ENCODE assay signal across 29 mouse cellular contexts in genomic region chrX:136267720-136268119, GRCm38 (mm10). TPM values are rescaled to one million over a fixed set of nuclear protein-coding genes. Genes with fewer than 3 reads are reported as not detected.
"Had no signal": no experiment of that assay in that cellular context is flagged by ENCODE, and none has a peak within 500 bp of the region (broad histone marks: within the 10 kb centered on the region; RNA-seq: fewer than 3 reads in every experiment).

No protein-coding gene starts in this region.

- H3K4me2 ChIP-seq: heart, embryonic 12.5 days; hindbrain, embryonic 12.5 days; hindbrain, embryonic 14.5 days; kidney, embryonic 15.5 days; limb, embryonic 13.5 days; limb, embryonic 15.5 days; liver, embryonic 12.5 days had no signal

- H3K4me3 ChIP-seq: gastrocnemius, adult 2 months; heart, embryonic 10.5 days; heart, embryonic 12.5 days; hindbrain, embryonic 10.5 days; hindbrain, embryonic 12.5 days; kidney, embryonic 15.5 days; limb, embryonic 13.5 days; limb, embryonic 15.5 days; liver, embryonic 12.5 days had no signal

- H3K36me3 ChIP-seq: hindbrain, embryonic 12.5 days; limb, embryonic 15.5 days had no signal

- H3K27ac ChIP-seq: gastrocnemius, adult 2 months; heart, embryonic 10.5 days; hindbrain, embryonic 10.5 days; hindbrain, embryonic 12.5 days; hindbrain, embryonic 14.5 days; kidney, embryonic 15.5 days; kidney, postnatal 0 days; limb, embryonic 13.5 days; limb, embryonic 15.5 days; liver, embryonic 12.5 days; liver, embryonic 14.5 days had no signal

- H3K9ac ChIP-seq: heart, embryonic 12.5 days; hindbrain, embryonic 12.5 days; hindbrain, embryonic 14.5 days; kidney, embryonic 15.5 days; limb, embryonic 13.5 days; limb, embryonic 15.5 days; liver, embryonic 12.5 days; liver, embryonic 14.5 days had no signal

- H3K4me1 ChIP-seq: limb, embryonic 15.5 days had no signal

- ATAC-seq: hindbrain, embryonic 16.5 days; intestine, embryonic 16.5 days; liver, embryonic 12.5 days had no signal

- H3K27me3 ChIP-seq: heart, embryonic 12.5 days; hindbrain, embryonic 12.5 days; limb, embryonic 15.5 days had no signal

- H3K9me3 ChIP-seq: heart, embryonic 10.5 days; heart, embryonic 12.5 days; hindbrain, embryonic 10.5 days; hindbrain, embryonic 12.5 days; kidney, embryonic 15.5 days; limb, embryonic 13.5 days; limb, embryonic 15.5 days; liver, embryonic 12.5 days had no signal

- DNase-seq: gastrocnemius, adult 2 months; gastrocnemius, postnatal 10 days; gastrocnemius, postnatal 25 days; heart, adult 18-20 months; heart, postnatal 10 days; heart, postnatal 4 days; kidney, adult 11 months; kidney, adult 2 months; kidney, adult 9 months; kidney, postnatal 14 days; kidney, postnatal 36 days; layer of hippocampus, adult 9-11 months; layer of hippocampus, postnatal 36 days; left cerebral cortex, postnatal 4 days had no signal

RNA-seq across cellular contexts. Expression of gene Bex1, which starts 52.4 kb away (rescaled TPM):
- polyA plus RNA-seq: liver, adult 2 months had no signal

RNA-seq across cellular contexts. Expression of gene Tceal7, which starts 53.1 kb away (rescaled TPM):
- polyA plus RNA-seq: kidney, adult 2 months; large intestine, adult 2 months; liver, adult 2 months had no signal
